Mouse (Mus musculus): ENCODE measurements around the gene Pkm.

Gene Pkm

DNA sequence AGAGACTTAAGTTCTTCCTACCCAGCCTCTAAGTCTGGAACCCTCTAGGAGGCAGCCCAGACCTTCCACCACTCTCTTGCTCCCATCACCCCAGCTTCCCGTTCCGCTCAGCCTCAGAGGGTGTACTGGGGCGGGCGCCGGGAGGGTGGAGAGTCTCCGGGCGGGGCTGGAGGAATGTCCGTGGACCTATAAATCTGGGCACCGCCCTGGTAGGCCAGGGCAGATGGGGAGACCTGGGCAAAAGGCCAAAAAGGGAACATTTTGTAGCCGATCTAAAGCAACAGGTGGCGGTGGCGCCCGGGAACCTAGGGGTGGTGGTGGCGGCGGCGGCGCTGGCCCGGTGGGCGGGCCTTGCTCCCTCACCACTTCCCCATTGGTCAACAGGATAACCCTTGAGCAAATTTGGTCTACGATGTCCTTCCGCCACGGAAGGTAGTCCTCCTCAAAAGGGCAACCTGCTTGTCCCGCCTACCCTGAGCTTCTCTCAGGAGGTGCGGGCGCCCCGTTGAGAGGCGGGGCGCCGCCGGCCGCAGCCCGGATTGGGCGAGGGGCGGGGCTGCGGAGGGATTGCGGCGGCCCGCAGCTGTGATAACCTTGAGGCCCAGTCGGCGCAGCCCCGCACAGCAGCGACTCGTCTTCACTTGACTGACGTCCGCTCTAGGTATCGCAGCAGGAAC is at the start of gene Pkm:
Gene Pkm, plus strand, starts transcription at position 411 of the 677 bp plus-strand sequence.
- DNase-seq (ENCODE audit: low spot score) = peak; percentile 83

DNA sequence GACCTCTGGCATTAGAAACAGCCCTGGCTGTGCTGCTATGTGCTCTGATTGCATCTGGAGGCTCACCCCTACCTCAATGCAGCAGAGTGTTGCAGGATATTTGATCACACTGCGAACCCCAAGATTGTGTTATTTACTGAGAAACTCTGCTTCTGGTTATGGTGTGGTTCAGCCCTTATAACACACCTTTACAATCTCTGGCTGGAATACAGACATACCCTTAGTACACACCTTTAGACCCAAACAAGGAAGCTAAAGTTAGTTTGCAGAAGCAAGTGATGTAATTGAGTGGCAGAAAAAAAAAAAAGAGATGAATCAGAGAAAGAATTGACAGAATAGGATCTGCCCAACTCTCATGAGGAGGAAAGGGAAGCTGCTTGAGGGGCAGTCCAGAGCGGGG is 45.2 kb upstream of the Pkm start:
- no peak for DNase-seq (ENCODE audit: low spot score)

DNA sequence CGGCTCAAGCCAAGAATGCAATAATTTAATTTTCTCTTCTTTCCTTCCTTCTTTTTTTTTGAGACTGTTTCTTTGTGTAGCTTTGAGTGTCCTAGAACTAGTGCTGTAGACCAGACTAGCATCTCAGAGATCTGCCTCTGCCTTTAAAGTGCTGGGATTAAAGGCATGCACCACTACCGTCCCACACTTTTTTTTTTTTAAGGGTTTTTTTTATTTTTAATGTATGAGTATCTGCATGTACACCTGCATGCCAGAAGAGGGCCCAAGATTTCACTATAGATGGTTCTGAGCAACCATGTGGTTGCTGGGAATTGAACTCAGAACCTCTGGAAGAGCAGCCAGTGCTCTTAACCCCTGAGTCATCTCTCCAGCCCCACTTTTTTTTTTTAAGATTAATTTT is 40.4 kb upstream of the Pkm start:
- no peak for DNase-seq (ENCODE audit: low spot score)

DNA sequence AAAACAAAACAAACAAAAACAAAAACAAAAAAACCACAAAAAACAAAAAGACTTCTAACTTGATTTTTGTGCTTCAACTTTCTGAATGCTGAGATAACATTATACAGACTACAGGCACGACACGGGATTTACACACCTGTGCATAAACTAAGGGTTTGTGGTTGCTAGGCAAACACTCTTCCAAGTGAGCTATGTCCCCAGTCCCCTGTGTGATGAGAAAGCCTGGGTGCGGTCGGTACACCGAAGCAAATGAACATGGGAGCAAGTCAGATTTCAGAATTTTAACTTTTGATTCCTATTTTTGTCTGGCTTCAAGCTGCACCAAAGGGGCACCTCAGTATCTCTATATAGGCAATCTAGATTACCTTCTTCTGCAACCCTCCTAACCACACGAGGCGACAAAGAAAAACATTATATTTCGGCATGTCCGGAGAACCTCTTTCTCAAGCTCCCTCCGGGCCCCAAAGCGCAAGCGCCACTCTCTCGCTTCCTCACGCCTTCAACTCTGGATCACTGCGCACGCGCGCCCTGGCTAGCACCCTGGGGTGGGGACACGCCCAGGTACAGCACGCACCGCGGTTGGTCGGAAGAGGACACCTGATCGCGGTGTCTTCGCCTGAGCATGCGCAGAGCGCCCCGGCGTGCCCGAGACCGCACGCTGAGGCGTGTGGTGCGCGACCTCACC is 39.4 kb upstream of the Pkm start, which contains the start of gene Parp6:
Gene Parp6, plus strand, starts transcription at position 663 of the 685 bp plus-strand sequence.
- peak; percentile 98 for DNase-seq (ENCODE audit: low spot score)

DNA sequence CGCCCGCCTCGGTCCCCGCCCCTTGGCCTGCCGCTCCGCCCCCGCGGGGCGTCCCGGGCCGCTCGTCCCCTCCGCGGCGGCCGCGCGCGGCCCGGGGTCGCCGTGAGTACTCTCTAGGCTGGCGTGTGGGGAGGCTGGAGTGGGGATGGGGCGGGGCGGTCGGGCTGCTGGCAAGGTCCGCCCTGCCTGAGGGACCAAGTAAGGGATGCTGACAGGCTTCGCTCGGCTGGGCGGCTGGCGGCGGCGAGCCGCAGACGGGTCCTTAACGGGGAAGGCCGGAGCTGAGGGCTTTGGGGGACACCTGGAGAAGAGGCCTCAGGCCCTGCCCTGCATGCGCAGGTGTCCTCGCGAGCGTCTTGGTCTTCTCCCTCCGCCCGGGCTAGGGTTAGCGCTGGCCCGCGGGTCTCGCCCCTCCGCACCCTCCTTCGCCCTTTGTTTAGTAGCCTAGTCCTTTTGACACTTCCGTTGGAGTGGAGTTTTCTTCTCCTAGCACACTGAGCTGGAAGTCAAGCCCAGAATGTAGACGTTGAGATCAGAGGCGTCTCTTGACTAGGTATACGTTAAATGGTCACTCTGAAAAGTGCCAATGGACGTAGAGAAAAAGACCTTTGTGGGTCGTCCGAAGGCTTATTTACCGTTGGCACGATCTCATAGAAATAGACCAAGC is 38.7 kb upstream of the Pkm start:
- DNase-seq (ENCODE audit: low spot score) = no peak

DNA sequence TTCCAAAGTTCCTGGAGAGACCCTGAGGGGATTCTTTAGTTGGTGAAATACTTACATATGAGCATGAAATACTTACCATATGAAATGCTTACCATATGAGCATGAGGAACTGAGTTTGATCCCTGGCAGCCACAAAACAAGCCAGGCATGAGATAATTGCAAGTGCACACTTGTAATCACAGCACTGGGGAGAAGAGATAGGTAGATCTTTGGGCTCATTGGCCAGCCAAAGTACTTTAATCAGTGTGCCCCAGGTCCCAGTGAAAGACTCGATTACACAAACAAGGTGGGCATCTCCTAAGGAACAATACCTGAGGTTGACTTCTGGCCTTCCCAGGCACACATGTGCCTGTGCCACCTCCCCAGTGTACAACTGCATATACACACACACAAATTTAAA is 17.8 kb upstream of the Pkm start:
- DNase-seq (ENCODE audit: low spot score) = no peak

DNA sequence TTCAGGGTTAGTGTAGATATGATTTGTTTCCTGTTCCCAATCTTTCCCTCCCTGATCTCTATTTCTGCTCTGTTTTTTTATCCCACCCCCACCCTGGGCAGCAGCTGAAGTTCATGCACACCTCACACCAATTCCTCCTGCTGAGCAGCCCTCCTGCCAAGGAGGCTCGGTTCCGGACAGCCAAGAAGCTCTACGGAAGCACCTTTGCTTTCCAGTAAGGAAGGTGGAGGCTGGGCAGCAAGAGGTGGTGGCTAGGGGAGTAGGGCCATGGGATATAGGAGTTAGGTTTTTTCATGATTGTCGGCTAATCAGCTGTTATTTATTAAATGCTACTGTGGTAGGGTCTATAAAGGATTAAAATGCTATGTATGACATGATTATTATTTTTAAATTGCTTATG is 16.2 kb upstream of the Pkm start:
- DNase-seq (ENCODE audit: low spot score) = no peak

DNA sequence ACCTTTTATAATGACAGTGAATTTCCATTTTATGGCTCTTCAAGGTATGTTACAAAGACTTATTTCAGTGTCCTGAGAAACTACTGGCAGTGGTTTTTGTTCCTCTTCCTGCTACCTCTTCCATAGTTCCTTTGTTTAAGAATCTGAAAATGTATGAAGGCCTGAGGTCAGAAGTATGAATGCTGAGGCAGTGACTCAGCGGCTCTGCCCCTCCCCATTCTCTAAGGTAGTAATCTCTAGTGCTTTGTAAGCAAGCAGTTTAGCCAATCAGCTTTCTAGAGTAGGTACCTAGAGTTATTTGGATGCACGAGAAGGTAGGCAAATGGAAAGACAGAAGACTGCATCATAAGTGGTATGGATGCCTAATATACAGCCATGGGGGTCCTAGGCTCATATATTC is 14.8 kb upstream of the Pkm start:
- no peak for DNase-seq (ENCODE audit: low spot score)

DNA sequence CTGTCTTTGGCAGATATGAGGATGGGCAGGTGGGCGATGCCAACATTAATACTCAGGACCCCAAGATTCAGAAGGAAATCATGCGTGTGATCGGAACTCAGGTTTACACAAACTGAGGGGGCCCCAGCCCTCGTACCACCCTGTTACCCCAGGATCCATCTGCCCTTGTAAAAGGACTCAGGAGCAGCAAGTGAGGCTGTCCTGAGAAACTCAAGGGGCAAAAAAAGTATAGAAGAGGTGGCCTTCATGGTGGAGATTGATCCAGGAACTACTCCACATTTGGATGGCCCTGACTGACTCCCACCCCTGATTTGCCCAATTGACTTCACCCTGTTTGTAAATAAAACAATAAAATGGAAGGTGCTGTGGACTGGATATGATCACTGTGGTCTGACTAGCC is 6.3 kb upstream of the Pkm start:
- DNase-seq (ENCODE audit: low spot score) = no peak

DNA sequence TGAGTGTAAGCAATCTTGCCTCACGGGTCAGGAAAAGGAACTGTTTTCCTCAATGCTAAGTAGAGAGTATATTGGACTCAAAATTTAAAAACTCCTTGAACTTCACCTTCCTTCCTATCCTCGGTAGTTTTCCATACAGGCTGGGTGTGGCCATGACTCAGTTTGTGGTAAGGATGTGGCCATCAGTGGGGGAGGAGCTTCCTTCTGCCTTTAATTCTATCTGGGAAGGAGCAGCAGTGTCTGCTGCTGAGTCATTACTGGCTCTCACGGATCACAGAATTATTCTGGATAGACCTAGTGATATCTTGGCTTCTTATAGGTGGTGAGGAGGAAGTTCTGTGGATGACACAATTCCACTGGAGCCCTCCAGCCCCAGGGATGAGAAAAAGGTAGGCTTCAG is 2.8 kb upstream of the Pkm start:
- DNase-seq (ENCODE audit: low spot score) = no peak

DNA sequence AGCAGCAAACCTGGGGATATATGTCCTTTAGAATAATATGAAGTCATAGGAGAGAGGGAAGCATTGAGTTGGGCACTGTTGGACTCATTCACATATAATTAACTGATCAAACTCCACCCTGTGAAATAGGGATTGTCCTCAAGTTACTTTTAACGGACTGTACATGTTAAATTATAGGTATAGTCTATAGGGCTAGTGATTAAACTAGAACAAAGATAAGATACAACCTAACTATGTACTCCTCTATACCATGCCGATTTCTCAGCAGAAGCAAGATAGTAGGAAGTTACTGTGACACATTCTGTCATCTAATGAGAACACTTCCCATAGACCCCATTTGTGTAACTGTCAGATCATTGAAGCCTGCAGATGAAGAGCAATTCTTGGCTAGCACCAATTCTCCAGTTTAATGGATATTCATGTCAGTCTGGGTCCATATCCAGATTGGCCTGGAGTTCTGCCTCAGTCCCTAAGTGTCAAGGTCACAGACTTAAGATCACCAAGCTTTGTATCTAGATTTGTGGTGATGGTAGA is 1.7 kb upstream of the Pkm start:
- no peak for DNase-seq (ENCODE audit: low spot score)

DNA sequence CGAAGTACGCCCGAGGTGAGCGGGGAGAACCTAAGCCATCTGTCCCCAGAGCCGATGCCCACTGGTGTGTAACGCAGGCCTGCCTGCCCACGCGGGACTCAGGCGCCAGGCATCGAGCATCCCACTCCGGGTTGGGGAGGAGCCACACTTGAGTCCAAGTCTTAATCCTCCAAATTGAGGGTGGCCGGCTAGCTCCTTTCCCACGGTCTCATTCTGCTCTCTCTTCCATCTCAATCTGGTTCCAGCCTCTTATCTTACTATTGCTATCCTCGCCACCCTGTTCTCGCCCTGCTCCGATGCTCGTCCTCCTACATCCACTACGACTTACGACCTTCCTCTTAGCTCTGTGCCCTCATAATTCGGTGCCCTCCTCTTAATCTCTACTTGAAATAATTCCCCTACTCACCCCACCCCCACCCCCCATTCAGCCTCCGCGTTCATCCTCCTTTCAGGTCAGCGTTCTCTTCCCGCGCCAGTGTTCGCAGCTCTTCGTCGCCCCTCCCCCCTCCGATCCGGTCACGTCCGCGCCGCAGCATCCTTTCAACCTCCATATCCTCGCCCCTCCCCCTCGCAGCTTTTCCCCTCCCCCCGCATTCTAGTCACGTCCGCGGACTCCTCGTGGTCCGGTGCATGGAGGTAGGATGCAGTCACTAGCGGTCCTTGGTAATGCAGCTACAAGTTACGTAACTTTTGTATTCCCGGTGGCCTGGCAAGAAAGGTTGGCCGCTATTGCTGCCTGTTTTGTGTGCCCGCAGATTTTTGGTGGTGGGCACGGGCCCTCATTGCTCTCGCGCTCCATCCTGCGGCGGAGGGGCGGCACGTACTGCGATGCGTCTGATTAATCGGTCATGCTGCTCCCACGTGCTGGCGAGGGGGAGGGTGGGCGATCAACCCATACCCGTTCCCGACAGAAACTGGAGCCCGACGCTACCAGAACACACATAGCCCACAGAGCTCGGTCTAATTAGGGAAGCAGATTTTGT is 758 bp downstream of the Pkm start:
- DNase-seq (ENCODE audit: low spot score) = no peak

DNA sequence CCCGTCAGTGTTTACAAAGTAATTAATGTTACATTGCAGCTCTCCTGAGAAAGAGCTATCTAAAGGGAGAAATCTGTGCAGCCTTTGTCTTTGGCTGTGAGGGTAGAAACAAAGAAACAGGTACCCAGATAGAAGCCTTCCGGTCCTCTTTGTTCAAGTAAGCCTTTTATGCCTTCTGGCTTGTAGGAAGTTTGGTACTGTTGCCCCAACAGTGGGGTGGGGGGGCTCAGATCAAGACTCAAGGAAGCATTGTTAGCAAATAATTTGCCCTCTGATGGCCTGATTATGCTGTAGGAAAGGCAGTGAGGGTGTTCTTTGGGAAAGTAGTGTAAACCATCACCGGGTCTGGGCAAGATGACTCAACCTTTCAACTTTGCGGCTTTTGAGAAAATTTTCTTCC is 2.0 kb downstream of the Pkm start:
- DNase-seq (ENCODE audit: low spot score) = no peak

DNA sequence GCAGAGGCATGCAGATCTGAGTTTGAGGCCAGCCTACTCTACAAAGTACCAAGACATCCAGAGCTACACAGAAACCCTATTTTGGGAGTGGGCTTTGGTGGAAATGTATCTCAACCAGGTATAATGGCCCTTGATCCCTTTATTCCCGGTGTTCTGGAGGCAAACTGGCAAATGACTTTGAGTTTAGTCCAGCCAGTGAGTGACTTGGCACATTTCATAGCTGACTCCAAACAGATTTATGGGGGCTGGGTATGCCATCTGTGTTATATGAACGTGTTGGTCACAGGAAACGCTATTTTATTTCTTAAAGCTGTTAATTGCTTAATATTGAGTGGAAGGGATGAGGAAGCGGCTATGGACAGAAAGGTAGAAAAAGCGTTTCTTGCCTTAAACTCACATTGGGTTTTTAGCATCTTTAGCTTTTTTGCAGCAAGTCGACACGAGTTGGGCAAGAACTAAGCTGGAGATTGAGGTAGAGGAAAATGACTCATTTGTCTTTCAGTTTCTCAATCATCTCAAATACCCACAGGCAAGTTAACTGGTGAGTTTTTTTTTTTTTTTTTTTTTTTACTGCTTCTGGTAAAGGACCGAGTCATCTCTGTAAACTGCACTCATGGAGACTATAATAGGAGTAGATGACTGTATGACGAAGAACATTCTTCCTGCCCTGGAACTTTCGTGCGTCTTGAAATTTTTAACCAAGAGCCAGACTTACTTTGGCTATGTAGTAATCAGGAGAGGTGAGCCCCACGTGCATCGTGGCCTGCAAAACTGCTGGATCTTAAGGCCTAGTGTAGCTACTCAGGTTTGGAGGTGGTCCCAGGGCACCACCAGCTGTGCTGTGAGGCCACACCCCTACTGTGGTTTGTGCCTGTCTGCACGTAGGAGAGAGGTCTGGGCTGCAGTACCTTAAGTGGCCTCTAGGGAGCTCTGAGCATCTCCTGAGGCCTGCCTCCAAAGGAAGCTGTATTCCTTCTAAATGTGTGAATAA is 3.2 kb downstream of the Pkm start:
- peak; percentile 52 for DNase-seq (ENCODE audit: low spot score)

DNA sequence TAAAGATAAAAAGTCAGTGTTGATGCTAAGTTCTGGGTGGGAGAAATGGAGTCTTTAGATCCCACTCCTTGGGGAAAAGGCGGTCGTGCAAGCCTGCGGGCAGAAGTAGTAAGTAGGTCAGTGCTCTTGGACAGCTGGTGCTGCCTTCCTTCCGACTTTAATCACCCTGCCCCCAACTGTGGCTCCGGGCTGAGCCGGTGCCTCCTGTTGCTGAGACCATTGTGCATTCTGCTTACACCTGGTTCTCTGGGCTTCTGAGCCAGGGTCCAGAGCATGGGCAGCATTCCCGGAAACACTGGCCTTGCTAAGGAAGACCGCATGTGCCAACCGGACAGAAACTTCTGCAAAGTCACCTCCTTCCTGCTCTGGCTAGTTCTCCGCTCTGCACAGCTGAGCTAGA is 4.3 kb downstream of the Pkm start:
- no peak for DNase-seq (ENCODE audit: low spot score)

DNA sequence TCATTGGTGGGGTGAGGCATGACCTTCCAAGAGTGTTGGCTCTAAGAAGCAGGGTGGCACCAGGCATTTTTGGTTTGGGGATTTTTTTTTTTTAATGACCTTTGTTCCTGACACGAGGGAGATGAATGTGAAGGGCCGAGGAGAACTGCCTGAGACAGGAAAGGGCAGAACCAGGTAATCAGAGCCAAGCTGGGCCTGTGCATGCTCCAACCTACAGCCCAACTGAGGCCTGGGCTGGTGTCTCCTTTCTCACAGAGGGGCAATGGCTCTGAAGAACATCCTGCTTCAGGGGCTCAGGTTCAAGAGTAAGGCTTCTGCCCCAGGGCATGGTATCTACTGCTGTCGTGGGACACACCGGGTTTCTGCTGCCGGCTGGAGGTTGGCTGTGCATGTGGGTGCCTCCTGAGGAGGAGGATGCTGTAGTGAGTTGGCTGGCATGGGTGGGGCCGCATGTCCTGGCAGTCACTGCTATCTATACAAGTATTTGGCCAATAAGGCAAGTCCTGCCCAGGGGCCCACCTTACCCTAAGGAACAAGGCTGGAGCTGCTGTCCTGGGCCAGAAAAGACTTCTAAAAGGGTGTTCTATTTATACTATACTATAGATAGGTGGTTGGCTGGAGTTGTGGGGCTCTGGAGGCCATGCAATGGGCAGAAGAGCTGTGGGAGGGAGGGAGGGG is 5.3 kb downstream of the Pkm start:
- DNase-seq (ENCODE audit: low spot score) = no peak

DNA sequence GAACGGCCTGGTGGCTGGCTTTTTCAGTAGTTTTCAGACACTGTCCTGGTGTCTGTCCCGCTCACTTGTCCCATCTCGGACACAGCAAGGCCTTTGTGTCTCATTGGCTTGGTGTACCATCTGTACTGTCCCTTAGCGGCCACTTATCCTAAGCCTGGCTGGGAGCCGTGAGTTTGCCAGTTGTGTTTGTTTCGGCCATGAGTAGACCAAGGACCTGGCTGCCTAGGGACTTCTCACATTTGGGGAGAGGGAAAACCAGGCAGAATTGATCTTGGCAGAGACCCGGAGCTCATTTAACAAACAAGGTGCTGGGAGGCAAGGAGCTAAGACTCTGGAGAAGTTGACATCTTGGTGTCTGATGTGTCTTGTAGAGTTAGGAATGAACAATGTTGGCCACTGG is 7.1 kb downstream of the Pkm start:
- no peak for DNase-seq (ENCODE audit: low spot score)

DNA sequence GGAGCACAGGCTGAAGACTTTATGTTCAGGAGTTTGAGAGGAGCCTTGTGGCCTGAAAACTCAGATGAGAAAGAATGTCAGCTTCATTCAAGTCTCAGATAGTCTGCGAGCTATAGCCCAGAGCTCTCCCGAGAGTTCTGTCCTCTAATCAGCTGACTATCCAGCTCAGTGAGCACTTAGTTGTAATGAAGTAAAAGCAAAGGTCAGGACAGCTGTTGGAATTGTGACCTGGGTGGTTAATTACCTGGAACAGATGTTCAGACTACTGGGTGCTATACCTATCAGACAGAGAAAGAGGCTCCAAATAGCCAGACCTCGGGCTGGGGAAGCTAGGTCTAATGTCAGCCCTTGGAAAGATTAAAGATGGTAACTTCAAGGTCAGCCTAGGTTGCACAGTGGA is 7.8 kb downstream of the Pkm start:
- DNase-seq (ENCODE audit: low spot score) = no peak

DNA sequence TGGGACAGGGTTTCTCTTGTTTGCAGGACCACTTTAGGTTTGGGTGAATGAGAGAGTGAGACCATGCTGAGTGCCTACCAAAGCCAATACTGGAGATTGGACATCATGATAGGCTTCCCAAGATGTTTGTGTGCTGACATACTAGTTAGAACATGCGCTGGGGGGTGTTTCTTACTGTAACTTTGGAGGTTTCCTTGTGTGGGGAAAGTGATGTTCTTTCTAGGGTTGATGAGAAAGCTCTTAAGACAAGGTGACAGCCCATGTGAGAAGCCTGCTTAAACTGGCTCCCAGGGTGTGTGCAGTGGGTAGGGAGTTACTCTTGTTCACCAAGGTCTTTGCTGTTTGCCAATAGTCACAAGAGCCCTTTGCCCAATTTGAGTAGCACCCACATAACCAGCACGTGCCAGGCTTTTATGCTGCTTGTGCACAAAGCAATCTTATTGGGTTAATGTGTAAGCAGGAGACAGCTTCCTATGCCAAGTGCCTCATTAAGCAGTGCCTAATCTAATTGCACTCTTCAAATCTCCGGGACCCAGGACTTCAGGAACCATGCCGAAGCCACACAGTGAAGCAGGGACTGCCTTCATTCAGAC is 8.6 kb downstream of the Pkm start:
- DNase-seq (ENCODE audit: low spot score) = no peak

DNA sequence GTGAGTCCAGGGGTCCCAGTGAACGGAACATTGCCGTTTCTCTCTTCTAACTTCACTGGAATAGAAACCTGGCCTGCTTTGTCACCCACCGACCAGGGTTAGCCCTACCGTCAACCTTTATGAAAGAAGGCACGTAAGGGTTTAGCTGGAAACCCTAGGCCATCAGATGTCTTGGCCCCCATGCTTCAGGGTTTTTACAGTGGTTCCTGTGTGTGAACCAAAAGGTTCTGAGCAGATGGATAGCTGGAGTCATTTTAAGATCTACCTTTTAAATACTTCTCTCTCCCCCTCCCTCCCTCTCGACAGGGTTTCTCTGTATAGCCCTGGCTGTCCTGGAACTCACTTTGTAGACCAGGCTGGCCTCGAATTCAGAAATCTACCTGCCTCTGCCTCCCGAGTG is 9.8 kb downstream of the Pkm start:
- no peak for DNase-seq (ENCODE audit: low spot score)
